Mouse (Mus musculus) CH12.LX (cell line): Measurements from ENCODE around the gene Cmip. TPM values are rescaled to one million over a fixed set of nuclear protein-coding genes. Genes with fewer than 3 reads are reported as not detected.

ENCODE experiments used
- DNase-seq: peaks from one replicate; pipeline ENCODE4 v3.0.0-alpha.2; 2013; ENCODE audit errors: extremely low read depth
- H3K27ac ChIP-seq: 2 replicates; pipeline ENCODE4 v1.5.1; 2012; ENCODE audit warnings: low read depth, mild to moderate bottlenecking, control low read depth, moderate library complexity; ENCODE audit not compliant: insufficient read depth
- H3K27me3 ChIP-seq: replicated peaks from 2 replicates; pipeline ENCODE3; 2012; ENCODE audit warnings: inconsistent platforms
- H3K36me3 ChIP-seq, 2 experiments: replicated peaks in 1 of 2; 2 replicates each; pipeline versions ENCODE3 to v1.6.1; 2012; ENCODE audit warnings: inconsistent platforms in 1 of 2, low read length in 1 of 2, mild to moderate bottlenecking in 1 of 2, mixed read lengths in 1 of 2, moderate library complexity in 1 of 2; ENCODE audit not compliant: control insufficient read depth in 1 of 2, insufficient read depth in 1 of 2
- H3K4me1 ChIP-seq, 2 experiments: 2 replicates each; pipeline ENCODE4 v1.6.1; 2012; ENCODE audit warnings: inconsistent platforms in 1 of 2, moderate library complexity in 1 of 2; ENCODE audit not compliant: insufficient read depth in 2 of 2, control insufficient read depth in 1 of 2
- H3K4me2 ChIP-seq: 2 replicates; pipeline ENCODE4 v1.6.1; 2012; ENCODE audit warnings: low read depth, mild to moderate bottlenecking, control low read depth; ENCODE audit not compliant: poor library complexity, insufficient read depth, severe bottlenecking
- H3K4me3 ChIP-seq, 3 experiments: fragments of 150-350 bp in 1 of 3; sonication (generic) in 1 of 3; replicated peaks in 1 of 3; 2 replicates each; pipeline versions ENCODE3 to v1.5.1; 2011 to 2012; ENCODE audit warnings: low read depth in 2 of 3, low read length in 2 of 3, mild to moderate bottlenecking in 2 of 3, moderate library complexity in 2 of 3, control low read depth in 1 of 3, improper control_type of control experiment in 1 of 3, inconsistent platforms in 1 of 3, mixed read lengths in 1 of 3; ENCODE audit not compliant: poor library complexity in 1 of 3
- H3K79me2 ChIP-seq: replicated peaks from 2 replicates; pipeline ENCODE4 v1.6.1; 2012; ENCODE audit warnings: mild to moderate bottlenecking, moderate library complexity; ENCODE audit not compliant: control insufficient read depth, poor library complexity, insufficient read depth, severe bottlenecking; ENCODE audit errors: extremely low read depth
- H3K9ac ChIP-seq: 2 replicates; pipeline ENCODE4 v1.6.1; 2012; ENCODE audit warnings: low read depth, mild to moderate bottlenecking, control low read depth, moderate library complexity; ENCODE audit not compliant: insufficient read depth
- H3K9me3 ChIP-seq: replicated peaks from 2 replicates; pipeline ENCODE3; 2012; ENCODE audit warnings: low read length, inconsistent platforms, mixed read lengths
- CHD1 ChIP-seq: IDR thresholded peaks from 2 replicates; pipeline ENCODE4 v1.6.1; 2012; ENCODE audit warnings: low read depth, low read length, improper control_type of control experiment, inconsistent platforms
- CHD2 ChIP-seq: IDR thresholded peaks from 2 replicates; pipeline ENCODE4 v1.6.1; 2011; ENCODE audit warnings: low read length, improper control_type of control experiment
- E2F4 ChIP-seq: IDR thresholded peaks from 2 replicates; pipeline ENCODE4 v1.6.1; 2011; ENCODE audit warnings: low read depth, low read length, improper control_type of control experiment; ENCODE audit not compliant: insufficient replicate concordance
- ETS1 ChIP-seq: conservative IDR thresholded peaks from 2 replicates; pipeline ENCODE4 v1.6.1; 2012; ENCODE audit warnings: low read depth, mild to moderate bottlenecking, inconsistent platforms, low read length, improper control_type of control experiment, moderate library complexity
- IRF4 ChIP-seq: IDR thresholded peaks from 2 replicates; pipeline ENCODE4 v1.6.1; 2014; ENCODE audit warnings: low read depth, mild to moderate bottlenecking, inconsistent platforms, low read length, improper control_type of control experiment
- JUND ChIP-seq: conservative IDR thresholded peaks from 2 replicates; pipeline ENCODE4 v1.6.1; 2011; ENCODE audit warnings: low read depth, low read length, improper control_type of control experiment
- MEF2A ChIP-seq: IDR thresholded peaks from 2 replicates; pipeline ENCODE4 v1.6.1; 2014; ENCODE audit warnings: low read depth, mild to moderate bottlenecking, inconsistent platforms, low read length, improper control_type of control experiment, borderline replicate concordance
- MXI1 ChIP-seq: IDR thresholded peaks from 2 replicates; pipeline ENCODE4 v1.6.1; 2011; ENCODE audit warnings: mild to moderate bottlenecking, low read depth, low read length, improper control_type of control experiment
- NELFE ChIP-seq: IDR thresholded peaks from 2 replicates; pipeline ENCODE4 v1.6.1; 2011; ENCODE audit warnings: low read depth, low read length, improper control_type of control experiment
- NRF1 ChIP-seq: IDR thresholded peaks from 2 replicates; pipeline ENCODE4 v1.6.1; 2014; ENCODE audit warnings: low read depth, mild to moderate bottlenecking, inconsistent platforms, low read length, improper control_type of control experiment, moderate library complexity
- PAX5 ChIP-seq: IDR thresholded peaks from 2 replicates; pipeline ENCODE4 v1.6.1; 2012; ENCODE audit warnings: low read length, inconsistent platforms, mixed read lengths
- POLR2AphosphoS2 ChIP-seq: IDR thresholded peaks from 2 replicates; pipeline ENCODE4 v1.6.1; 2011; ENCODE audit warnings: low read depth, low read length, improper control_type of control experiment
- RAD21 ChIP-seq: IDR thresholded peaks from 2 replicates; pipeline ENCODE4 v1.6.1; 2011; ENCODE audit warnings: low read depth, mild to moderate bottlenecking, low read length, improper control_type of control experiment, moderate library complexity
- RCOR1 ChIP-seq: conservative IDR thresholded peaks from 2 replicates; pipeline ENCODE4 v1.6.1; 2012; ENCODE audit warnings: low read depth, mild to moderate bottlenecking, inconsistent platforms, low read length, improper control_type of control experiment
- SIN3A ChIP-seq: IDR thresholded peaks from 2 replicates; pipeline ENCODE4 v1.6.1; 2012; ENCODE audit warnings: low read length, improper control_type of control experiment, inconsistent platforms
- USF2 ChIP-seq: conservative IDR thresholded peaks from 2 replicates; pipeline ENCODE4 v1.6.1; 2011; ENCODE audit warnings: low read depth, low read length, improper control_type of control experiment
- ZC3H11A ChIP-seq: IDR thresholded peaks from 2 replicates; pipeline ENCODE4 v1.6.1; 2012; ENCODE audit warnings: low read depth, mild to moderate bottlenecking, inconsistent platforms, low read length, improper control_type of control experiment
- ZNF384 ChIP-seq: IDR thresholded peaks from 2 replicates; pipeline ENCODE4 v1.6.1; 2012; ENCODE audit warnings: low read depth, low read length, improper control_type of control experiment, inconsistent platforms
- dilution Hi-C: fragments of 300-500 bp; cut with MboI; formaldehyde crosslinking; loops from 2 replicates; pipeline ENCODE4 v1.14.3; 2020; ENCODE audit warnings: low sequenced_read_pairs; ENCODE audit not compliant: extremely low pct_unique_long_range_greater_than_20kb, extremely low pct_ligation_motif_present
- in situ Hi-C: fragments of 300-500 bp; cut with MboI; formaldehyde crosslinking; loops from 3 replicates; pipeline ENCODE4 v1.14.3; 2019; ENCODE audit warnings: low sequenced_read_pairs, low pct_ligation_motif_present, low pct_unique_long_range_greater_than_20kb, mixed read lengths
- polyA plus RNA-seq: library from polyadenylated mRNA; unstranded; fragments of >175 nt; gene quantifications from 2 replicates; pipeline ENCODE4 v1.2.1, GENCODE M21; 2012; ENCODE audit warnings: low read depth; ENCODE audit not compliant: insufficient read length
- total RNA-seq, 2 experiments: library from RNA; depleted of rRNA; stranded (reverse); fragments of 300-350 nt in 1 of 2; fragments of >200 nt in 1 of 2; gene quantifications; 2 replicates each; pipeline ENCODE4 v1.2.3; 2012 to 2014

Gene Cmip
- total and polyA plus RNA-seq, 3 experiments, result 5.2 to 39.0 (median 16.5) TPM

DNA sequence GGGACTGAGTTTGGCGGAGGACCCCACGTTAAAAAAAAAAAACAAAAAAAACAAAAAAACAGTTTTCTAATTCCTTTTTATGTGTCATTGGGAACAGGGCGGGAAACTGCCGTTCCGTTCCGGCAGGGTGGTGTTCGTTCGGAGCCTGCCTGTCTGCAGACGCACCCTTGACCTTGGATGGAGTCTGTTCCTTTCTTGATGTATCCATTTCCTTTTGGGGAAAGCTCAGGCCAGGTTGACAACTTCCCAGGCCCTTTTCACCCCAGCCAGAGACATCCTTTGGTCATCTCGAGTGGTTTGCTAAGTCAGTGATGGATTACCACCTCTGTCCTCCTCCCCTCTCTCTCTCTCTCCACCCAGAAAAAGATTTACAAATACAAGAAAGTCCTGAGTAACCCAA, 154.0 kb downstream of the Cmip start:
- H3K79me2 ChIP-seq, result no peaks in the 10 kb centered on the region
- peaks cover 3 to 79% of the 10 kb centered on the region in 2 experiments for H3K36me3 ChIP-seq
- TF ChIP-seq JUND, result no peak
- no peak for TF ChIP-seq E2F4
- no peak for TF ChIP-seq RCOR1
- no peak for TF ChIP-seq NELFE
- TF ChIP-seq MEF2A, result no peak
- TF ChIP-seq MXI1, result no peak
- TF ChIP-seq SIN3A, result no peak
- TF ChIP-seq ETS1, result no peak
- TF ChIP-seq, all 38 proteins: peak for 0

DNA sequence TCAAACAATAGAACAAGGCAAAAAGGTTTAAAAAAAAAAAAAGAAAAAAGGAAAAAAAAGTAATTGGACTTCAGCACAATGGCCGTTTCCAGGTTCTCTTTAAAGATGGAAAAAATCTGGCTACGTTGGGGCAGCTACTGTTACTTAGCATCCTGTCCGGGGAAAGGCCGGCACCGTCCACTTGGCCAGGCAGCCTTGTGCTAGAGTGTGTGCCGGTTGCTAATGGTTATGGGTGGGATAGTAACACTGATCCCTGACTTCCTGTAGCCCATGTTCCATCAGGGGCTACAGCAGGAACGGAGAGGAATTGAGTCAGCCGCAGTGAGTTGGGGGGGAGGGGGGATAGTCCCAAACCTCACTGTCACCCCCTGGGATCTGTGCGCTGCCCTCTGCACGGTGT, 155.4 kb downstream of the Cmip start:
- dilution Hi-C loops, result no loop called here
- TF ChIP-seq CHD1 (no peak), CHD2 (no peak), POLR2AphosphoS2 (no peak)
- H3K36me3 ChIP-seq, result peaks cover 9 to 81% of the 10 kb centered on the region in 2 experiments

More for the DNA sequence above, 154.0 kb downstream of the Cmip start:
- Histone ChIP-seq H3K27ac (no peak overlapping the region), H3K9me3 (no peaks in the 10 kb centered on the region), H3K27me3 (no peaks in the 10 kb centered on the region), H3K4me1 (peaks cover 4 to 35% of the 10 kb centered on the region in 2 experiments; a peak in 3 of 4 replicates), H3K4me2 (no peak overlapping the region), H3K9ac (no peak overlapping the region), H3K4me3 (no peak overlapping the region)
- dilution Hi-C loops (no loop called here), in situ Hi-C loops (no loop called here)
- no peak for DNase-seq

DNA sequence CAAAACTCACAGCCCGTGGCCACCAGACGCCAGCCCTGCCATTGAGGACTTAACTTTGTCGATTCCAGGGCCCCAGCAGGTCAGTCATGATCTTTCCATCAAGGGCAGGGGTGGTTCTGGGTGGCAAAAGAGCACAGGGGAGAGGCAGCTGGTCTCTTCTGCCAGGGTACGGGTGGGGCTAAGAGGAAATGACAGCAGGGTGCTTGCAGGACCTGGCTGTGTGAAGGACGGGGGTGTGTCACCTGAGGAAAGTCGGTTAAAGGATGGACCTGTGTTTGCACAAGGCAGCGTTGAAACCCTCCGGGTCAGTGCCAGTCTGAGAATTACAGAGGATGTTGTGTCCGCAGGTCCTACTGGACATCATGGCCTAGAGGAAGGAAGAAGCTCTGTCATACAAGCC, 161.0 kb downstream of the Cmip start:
- H3K27me3 ChIP-seq, result no peaks in the 10 kb centered on the region
- dilution Hi-C loops, result no loop called here
- in situ Hi-C loops, result no loop called here
- no peak overlapping the region for H3K4me3 ChIP-seq
- no peaks in the 10 kb centered on the region for H3K9me3 ChIP-seq
- no peak overlapping the region for H3K9ac ChIP-seq
- peaks cover 0 to 11% of the 10 kb centered on the region in 2 experiments; a peak in 2 of 4 replicates for H3K4me1 ChIP-seq
- H3K79me2 ChIP-seq, result no peaks in the 10 kb centered on the region
- no peak overlapping the region for H3K4me2 ChIP-seq
- TF ChIP-seq E2F4 (no peak), ETS1 (no peak), PAX5 (no peak), JUND (no peak), RAD21 (no peak), IRF4 (no peak), ZC3H11A (no peak), NRF1 (no peak), USF2 (no peak), ZNF384 (no peak)
- TF ChIP-seq, all 38 proteins: peak for 0
- DNase-seq, result no peak
- Histone ChIP-seq H3K36me3 (peaks cover 13 to 91% of the 10 kb centered on the region in 2 experiments), H3K27ac (no peak overlapping the region)

More for the DNA sequence above, 155.4 kb downstream of the Cmip start:
- peaks cover 4 to 35% of the 10 kb centered on the region in 2 experiments; a peak in 3 of 4 replicates for H3K4me1 ChIP-seq
- in situ Hi-C loops, result no loop called here
- H3K9ac ChIP-seq, result no peak overlapping the region
- no peak overlapping the region for H3K4me2 ChIP-seq
- no peak overlapping the region for H3K27ac ChIP-seq
- H3K79me2 ChIP-seq, result no peaks in the 10 kb centered on the region
- no peak for DNase-seq
- H3K9me3 ChIP-seq, result no peaks in the 10 kb centered on the region
- H3K4me3 ChIP-seq, result no peak overlapping the region
- H3K27me3 ChIP-seq, result no peaks in the 10 kb centered on the region
